ENCODE assay signal across 43 mouse cellular contexts in the genomic region with DNA sequence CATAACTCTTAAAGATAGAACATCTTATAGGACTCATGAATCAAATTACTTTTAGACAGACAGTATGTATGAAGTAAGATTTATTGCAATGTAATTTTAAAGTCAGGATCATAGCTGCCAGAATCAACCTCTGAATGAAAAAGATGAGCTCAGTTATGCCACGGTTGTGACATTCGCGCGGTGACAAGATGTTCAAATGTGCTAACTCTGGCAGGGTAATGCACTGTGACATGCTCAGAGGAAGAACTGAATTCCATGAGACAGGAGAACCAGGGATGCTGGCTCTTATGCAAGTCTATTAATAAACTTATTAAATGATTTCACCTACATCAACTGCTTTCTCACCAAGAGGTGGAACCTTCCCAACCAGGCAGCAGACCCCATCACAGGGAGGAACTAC. TPM values are rescaled to one million over a fixed set of nuclear protein-coding genes. Genes with fewer than 3 reads are reported as not detected.
"Had no signal": no experiment of that assay in that cellular context is flagged by ENCODE, and none has a peak within 500 bp of the region (broad histone marks: within the 10 kb centered on the region; RNA-seq: fewer than 3 reads in every experiment).

No protein-coding gene starts in this region.

- H3K9me3 ChIP-seq: heart, embryonic 10.5 days; heart, embryonic 12.5 days; hindbrain, embryonic 10.5 days; hindbrain, embryonic 12.5 days; intestine, embryonic 15.5 days; limb, embryonic 13.5 days; limb, embryonic 15.5 days; liver, embryonic 12.5 days had no signal

- ATAC-seq: hindbrain, embryonic 16.5 days; inflammation-experienced regulatory T-cells, adult 6 months; intestine, embryonic 15.5 days; intestine, postnatal 0 days; liver, embryonic 12.5 days had no signal

- H3K36me3 ChIP-seq: heart, embryonic 10.5 days; heart, embryonic 12.5 days; hindbrain, embryonic 10.5 days; hindbrain, embryonic 12.5 days; intestine, embryonic 15.5 days; limb, embryonic 13.5 days; limb, embryonic 15.5 days; liver, embryonic 12.5 days had no signal

- DNase-seq: gastrocnemius, adult 2 months; gastrocnemius, postnatal 10 days; gastrocnemius, postnatal 25 days; heart, adult 18-20 months; heart, postnatal 10 days; heart, postnatal 4 days; kidney, adult 18-20 months; kidney, adult 8-10 months; kidney, postnatal 10 days; kidney, postnatal 36 days; left cerebral cortex, postnatal 4 days had no signal

- H3K4me3 ChIP-seq: gastrocnemius, adult 2 months; heart, embryonic 10.5 days; heart, embryonic 12.5 days; hindbrain, embryonic 10.5 days; hindbrain, embryonic 12.5 days; intestine, embryonic 15.5 days; limb, embryonic 13.5 days; limb, embryonic 15.5 days; liver, embryonic 12.5 days had no signal

- H3K4me2 ChIP-seq: heart, embryonic 12.5 days; hindbrain, embryonic 12.5 days; hindbrain, embryonic 14.5 days; intestine, embryonic 15.5 days; limb, embryonic 13.5 days; limb, embryonic 15.5 days; liver, embryonic 12.5 days had no signal

- H3K27ac ChIP-seq: gastrocnemius, adult 2 months; heart, embryonic 10.5 days; hindbrain, embryonic 10.5 days; hindbrain, embryonic 12.5 days; hindbrain, embryonic 14.5 days; intestine, embryonic 15.5 days; limb, embryonic 13.5 days; limb, embryonic 15.5 days; liver, embryonic 12.5 days; liver, embryonic 14.5 days had no signal

- H3K9ac ChIP-seq: heart, embryonic 12.5 days; hindbrain, embryonic 12.5 days; hindbrain, embryonic 14.5 days; intestine, embryonic 15.5 days; limb, embryonic 13.5 days; limb, embryonic 15.5 days; liver, embryonic 12.5 days; liver, embryonic 14.5 days had no signal

- H3K27me3 ChIP-seq: heart, embryonic 12.5 days; hindbrain, embryonic 12.5 days; intestine, embryonic 15.5 days; limb, embryonic 13.5 days; limb, embryonic 15.5 days; liver, embryonic 12.5 days had no signal

- H3K4me1 ChIP-seq: heart, embryonic 10.5 days; hindbrain, embryonic 10.5 days; hindbrain, embryonic 12.5 days; intestine, embryonic 15.5 days; limb, embryonic 13.5 days; limb, embryonic 15.5 days; liver, embryonic 12.5 days had no signal

RNA-seq across cellular contexts. Expression of gene 9330182O14Rik, which starts 28.5 kb away (rescaled TPM):
- total RNA-seq: gastrocnemius, adult 2 months; gastrocnemius, postnatal 10 days; gastrocnemius, postnatal 25 days; gastrocnemius, postnatal 4 days; granulocyte monocyte progenitor cell, adult 5-6 weeks; heart, adult 18-20 months; heart, adult 8-10 months; heart, postnatal 10 days; heart, postnatal 25 days; heart, postnatal 4 days; layer of hippocampus, adult 8-10 months; layer of hippocampus, postnatal 10 days; layer of hippocampus, postnatal 25 days; left cerebral cortex, adult 18-20 months; left cerebral cortex, adult 8-10 months; left cerebral cortex, postnatal 10 days; left cerebral cortex, postnatal 25 days; left cerebral cortex, postnatal 4 days; liver, adult 2 months had no signal
- polyA plus RNA-seq: heart, embryonic 10.5 days; heart, embryonic 12.5 days; heart, embryonic 14.5 days; heart, embryonic 16.5 days; hindbrain, embryonic 10.5 days; hindbrain, embryonic 12.5 days; hindbrain, embryonic 14.5 days; hindbrain, embryonic 16.5 days; inflammation-experienced regulatory T-cells, adult 6 months; intestine, embryonic 15.5 days; intestine, postnatal 0 days; kidney, embryonic 14.5 days; kidney, embryonic 16.5 days; large intestine, adult 2 months; limb, embryonic 11.5 days; limb, embryonic 13.5 days; limb, embryonic 15.5 days; liver, adult 2 months; liver, embryonic 12.5 days; liver, embryonic 14.5 days; liver, embryonic 16.5 days had no signal
